Mouse (Mus musculus) liver, embryonic 14.5 days (tissue): ENCODE measurements around the gene Omp. TPM values are rescaled to one million over a fixed set of nuclear protein-coding genes. Genes with fewer than 3 reads are reported as not detected.

Source experiments
- ATAC-seq: fragments of 200-750 bp; cut with Nextera tagmentation; 2 replicates; pipeline ENCODE4 v1.8.0; 2017; ENCODE audit warnings: moderate number of reproducible peaks, mild to moderate bottlenecking, moderate library complexity; ENCODE audit not compliant: insufficient read depth
- DNase-seq, 3 experiments: peaks; one replicate each; pipeline ENCODE4 v3.0.0-alpha.2; 2012 to 2013; ENCODE audit warnings: low read depth in 3 of 3, low spot score in 3 of 3
- H3K27ac ChIP-seq: fragments of 300-500 bp; sonication (generic); 2 replicates; pipeline ENCODE4 v1.5.1; 2014; ENCODE audit warnings: moderate library complexity, mild to moderate bottlenecking, control low read depth, inconsistent platforms
- H3K27me3 ChIP-seq: fragments of 300-500 bp; sonication (generic); 2 replicates; pipeline ENCODE4 v1.6.1; 2014; ENCODE audit warnings: mild to moderate bottlenecking, low read length, moderate library complexity; ENCODE audit not compliant: control insufficient read depth, insufficient read depth
- H3K36me3 ChIP-seq: fragments of 300-500 bp; sonication (generic); replicated peaks from 2 replicates; pipeline ENCODE4 v1.6.1; 2014; ENCODE audit warnings: low read depth; ENCODE audit not compliant: control insufficient read depth, insufficient read depth
- H3K4me1 ChIP-seq, 2 experiments: fragments of 200-500 bp in 1 of 2; fragments of 300-500 bp in 1 of 2; sonication (generic) in 1 of 2; replicated peaks; 2 replicates each; pipeline ENCODE4 v1.6.1; 2012 to 2014; ENCODE audit warnings: antibody characterized with exemption in 1 of 2, inconsistent platforms in 1 of 2, low read length in 1 of 2; ENCODE audit not compliant: control insufficient read depth in 2 of 2, insufficient read depth in 2 of 2
- H3K4me2 ChIP-seq: fragments of 300-500 bp; sonication (generic); 2 replicates; pipeline ENCODE4 v1.6.1; 2014; ENCODE audit warnings: low read depth, mild to moderate bottlenecking, control low read depth, moderate library complexity
- H3K4me3 ChIP-seq, 2 experiments: fragments of 200-500 bp in 1 of 2; fragments of 300-500 bp in 1 of 2; sonication (generic) in 1 of 2; 2 replicates each; pipeline ENCODE4 v1.5.1; 2012 to 2014; ENCODE audit warnings: low read depth in 2 of 2, low read length in 2 of 2, mild to moderate bottlenecking in 2 of 2, control low read depth in 1 of 2, inconsistent platforms in 1 of 2, moderate library complexity in 1 of 2; ENCODE audit not compliant: insufficient read depth in 1 of 2
- H3K9ac ChIP-seq: fragments of 300-500 bp; sonication (generic); replicated peaks from 2 replicates; pipeline ENCODE4 v1.6.1; 2014; ENCODE audit warnings: mild to moderate bottlenecking, control low read depth, moderate library complexity
- H3K9me3 ChIP-seq: fragments of 300-500 bp; sonication (generic); 2 replicates; pipeline ENCODE4 v1.6.1; 2016; ENCODE audit warnings: low read length, mixed read lengths; ENCODE audit not compliant: control insufficient read depth
- CTCF ChIP-seq: IDR thresholded peaks from 2 replicates; pipeline ENCODE4 v1.5.1; 2016; ENCODE audit warnings: antibody characterized with exemption, low read depth, control low read depth
- EP300 ChIP-seq: IDR thresholded peaks from 2 replicates; pipeline ENCODE4 v1.6.1; 2016; ENCODE audit warnings: antibody characterized with exemption, low read depth
- WGBS: fragments of 180-500 bp; shearing (Covaris S2); extraction: QIAGEN DNeasy Blood & Tissue Kit; methylation state at CpG from one replicate; pipeline ENCODE4 v1.1.7; 2014; ENCODE audit not compliant: insufficient replicate concordance; 5-methylcytosine and 5-hydroxymethylcytosine counted together
- polyA plus RNA-seq, 2 experiments: library from polyadenylated mRNA; depleted of rRNA in 1 of 2; stranded (reverse) in 1 of 2; unstranded in 1 of 2; fragments of >200 nt; fragmentation: Nextera tagmentation in 1 of 2; extraction: Ambion mirVana in 1 of 2; gene quantifications; 2 replicates each; pipeline versions ENCODE4 v1.2.1 to v1.2.3; 2012 to 2014

Omp gene
- polyA plus RNA-seq, 2 experiments: 0.44 to 0.61 TPM

DNA sequence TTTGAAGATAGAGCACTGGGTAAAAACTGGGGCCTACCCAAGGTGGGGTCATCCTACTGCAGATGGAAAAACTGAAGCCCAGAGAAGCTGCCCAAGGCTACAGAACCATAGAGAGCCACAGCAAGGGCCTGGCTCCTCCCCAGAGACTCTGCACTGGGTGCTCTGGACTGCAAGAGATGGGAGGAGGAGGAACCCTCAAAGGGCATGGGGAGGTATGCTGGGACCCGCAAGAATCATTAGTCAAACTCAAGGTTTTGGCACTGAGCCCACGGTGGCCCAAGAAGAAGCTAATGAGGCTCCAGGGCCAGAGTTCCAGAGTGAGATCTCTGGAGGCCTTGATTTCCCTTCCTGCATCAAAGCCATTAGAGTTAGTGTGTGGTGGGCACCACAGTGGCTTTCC, 7.3 kb downstream of the Omp start:
- ATAC-seq (no peak), DNase-seq (no peak)
- WGBS: 74% methylated on average over 2 of the region's 2 CpGs

GRCm38 (mm10) chr7:98137583-98137982, 7.7 kb downstream of the Omp start:
- Histone ChIP-seq H3K27me3 (no peaks in the 10 kb centered on the region), H3K27ac (no peak overlapping the region), H3K4me1 (peaks cover 0 to 14% of the 10 kb centered on the region in 2 experiments; a peak in 3 of 4 replicates), H3K9ac (no peak overlapping the region), H3K36me3 (no peaks in the 10 kb centered on the region; the same call in 1 of the 2 replicates), H3K9me3 (no peaks in the 10 kb centered on the region), H3K4me3 (no peak overlapping the region), H3K4me2 (no peak overlapping the region)
- DNase-seq (no peak), ATAC-seq (no peak)
- WGBS: 60% methylated on average over 3 of the region's 3 CpGs
- TF ChIP-seq CTCF: no peak
- TF ChIP-seq EP300: no peak

More for the DNA sequence above, 7.3 kb downstream of the Omp start:
- Histone ChIP-seq H3K27me3 (no peaks in the 10 kb centered on the region), H3K36me3 (no peaks in the 10 kb centered on the region; the same call in 1 of the 2 replicates), H3K9ac (no peak overlapping the region), H3K4me3 (no peak overlapping the region), H3K27ac (no peak overlapping the region), H3K9me3 (no peaks in the 10 kb centered on the region), H3K4me2 (no peak overlapping the region), H3K4me1 (peaks cover 0 to 14% of the 10 kb centered on the region in 2 experiments; a peak in 3 of 4 replicates)
- TF ChIP-seq CTCF (no peak), EP300 (no peak)

DNA sequence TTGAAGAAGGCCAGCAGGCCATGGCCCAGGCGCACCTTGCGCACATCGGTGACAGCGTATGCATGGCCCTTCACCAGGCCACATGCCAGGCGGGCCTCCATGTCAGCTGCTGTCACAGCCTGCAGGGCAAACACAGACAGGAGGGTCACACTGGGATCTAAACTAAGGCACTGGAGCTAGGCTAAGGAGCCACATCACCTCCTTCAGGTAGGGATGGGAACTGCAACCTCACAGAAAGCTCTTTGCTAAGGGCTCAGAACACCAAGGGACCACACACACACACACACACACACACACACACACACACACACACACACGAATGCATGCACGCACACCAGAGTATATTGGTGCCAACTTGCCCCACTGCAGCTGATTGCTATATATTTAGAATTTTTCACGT, 13.6 kb downstream of the Omp start:
- 89% methylated on average over 8 of the region's 8 CpGs for WGBS
- ATAC-seq: no peak
- H3K27ac ChIP-seq: no peak overlapping the region
- no peak overlapping the region for H3K4me3 ChIP-seq
- H3K36me3 ChIP-seq: peaks cover 18% of the 10 kb centered on the region
- no peak overlapping the region for H3K4me2 ChIP-seq
- no peaks in the 10 kb centered on the region for H3K4me1 ChIP-seq
- TF ChIP-seq CTCF (peak; percentile 56), EP300 (no peak)
- no peaks in the 10 kb centered on the region for H3K9me3 ChIP-seq
- no peaks in the 10 kb centered on the region for H3K27me3 ChIP-seq
- no peak overlapping the region for H3K9ac ChIP-seq
- DNase-seq: no peak

GRCm38 (mm10) chr7:98125473-98125872, 19.8 kb downstream of the Omp start:
- DNase-seq (peak in 1 of 3 experiments; percentile 24), ATAC-seq (no peak)
- H3K9ac ChIP-seq: no peak overlapping the region
- H3K4me1 ChIP-seq: peaks cover 0 to under 1% of the 10 kb centered on the region in 2 experiments; a peak in 1 of 4 replicates
- no peaks in the 10 kb centered on the region for H3K27me3 ChIP-seq
- no peak overlapping the region for H3K27ac ChIP-seq
- peaks cover 33% of the 10 kb centered on the region for H3K36me3 ChIP-seq
- WGBS: 31% methylated on average over 5 of the region's 5 CpGs
- no peak overlapping the region for H3K4me3 ChIP-seq
- no peaks in the 10 kb centered on the region for H3K9me3 ChIP-seq
- TF ChIP-seq EP300 (no peak), CTCF (peak; percentile 83)
- H3K4me2 ChIP-seq: no peak overlapping the region

GRCm38 (mm10) chr7:98124701-98125100, 20.6 kb downstream of the Omp start:
- DNase-seq: no peak
- TF ChIP-seq CTCF (no peak), EP300 (no peak)

More at GRCm38 (mm10) chr7:98124701-98125100, 20.6 kb downstream of the Omp start:
- H3K27ac ChIP-seq: no peak overlapping the region
- peaks cover 33% of the 10 kb centered on the region for H3K36me3 ChIP-seq
- peaks cover 0 to 4% of the 10 kb centered on the region in 2 experiments; a peak in 1 of 4 replicates for H3K4me1 ChIP-seq
- ATAC-seq: no peak
- H3K27me3 ChIP-seq: no peaks in the 10 kb centered on the region
- no peak overlapping the region for H3K4me2 ChIP-seq
- H3K9ac ChIP-seq: no peak overlapping the region
- H3K4me3 ChIP-seq: no peak overlapping the region
- WGBS: 62% methylated on average over 5 of the region's 5 CpGs
- H3K9me3 ChIP-seq: no peaks in the 10 kb centered on the region
